Mouse (Mus musculus): ENCODE measurements around the gene Arih2. TPM values are rescaled to one million over a fixed set of nuclear protein-coding genes. Genes with fewer than 3 reads are reported as not detected.
A peak's percentile ranks its signal among the peaks of the same experiment; 100 is the strongest.

The Arih2 gene
- polyA plus RNA-seq, 1 experiment from 2014 or later, result 36.6 TPM

DNA sequence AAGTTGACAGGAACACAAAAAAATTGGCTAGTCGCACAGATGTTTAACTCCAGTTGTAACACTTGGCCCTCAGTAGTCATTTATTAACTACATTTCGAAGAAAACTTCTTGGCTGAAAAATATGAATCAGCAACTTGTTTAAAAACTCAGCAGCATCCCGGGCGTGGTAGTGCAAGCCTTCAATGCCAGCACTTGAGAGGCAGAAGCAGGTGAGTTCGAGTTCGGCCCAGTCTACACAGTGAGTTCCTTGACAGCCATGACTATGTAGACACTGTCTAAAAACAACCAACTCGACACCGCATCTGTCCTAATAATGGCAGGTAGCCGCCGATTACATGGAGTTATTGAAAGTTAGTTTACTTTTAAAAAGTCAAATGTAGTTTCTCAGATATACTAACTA, 1.0 kb downstream of the Arih2 start:
- H3K27ac ChIP-seq (replicated peaks), result peak overlapping the region; percentile 95

DNA sequence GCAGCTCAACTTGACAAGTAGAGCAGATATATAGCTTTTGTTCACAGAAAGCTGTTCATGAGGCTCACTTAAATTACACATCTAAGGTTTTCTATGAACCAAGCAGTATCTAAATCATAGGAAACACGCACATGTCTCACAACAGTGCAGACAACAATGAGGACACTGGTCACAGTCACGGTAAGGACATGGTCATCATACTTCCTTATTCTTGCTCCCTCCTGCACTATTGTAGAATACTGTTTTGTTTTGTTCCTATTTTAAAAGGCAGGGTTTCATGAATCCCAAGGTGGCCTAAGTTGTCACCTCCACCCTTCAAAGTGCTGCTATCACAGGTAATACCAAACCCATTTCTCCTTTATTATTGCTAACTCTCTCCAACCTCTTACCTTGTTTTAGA, 9.4 kb downstream of the Arih2 start:
- Histone ChIP-seq H3K27me3 (replicated peaks) (no peaks in the 10 kb centered on the region), H3K9ac (no peak overlapping the region), H3K9me3 (no peaks in the 10 kb centered on the region), H3K4me3 (no peak overlapping the region), H3K36me3 (peaks cover 72% of the 10 kb centered on the region), H3K27ac (replicated peaks) (no peak overlapping the region), H3K4me2 (no peak overlapping the region), H3K4me1 (no peaks in the 10 kb centered on the region)
- WGBS, result 93% methylated on average over 2 of the region's 2 CpGs
- ATAC-seq (ENCODE audit: extremely low read depth, insufficient number of reproducible peaks, low FRiP score, low TSS enrichment), result no peak

More for the DNA sequence above, 1.0 kb downstream of the Arih2 start:
- H3K36me3 ChIP-seq, result peaks cover 14% of the 10 kb centered on the region
- peak overlapping the region; percentile 89 for H3K4me2 ChIP-seq
- no peaks in the 10 kb centered on the region for H3K27me3 ChIP-seq (replicated peaks)
- peak overlapping the region; percentile 100 for H3K4me3 ChIP-seq
- 33% methylated on average over 10 of the region's 10 CpGs for WGBS
- peaks cover 26% of the 10 kb centered on the region for H3K4me1 ChIP-seq
- H3K9me3 ChIP-seq, result no peaks in the 10 kb centered on the region
- ATAC-seq (ENCODE audit: extremely low read depth, insufficient number of reproducible peaks, low FRiP score, low TSS enrichment), result no peak
- H3K9ac ChIP-seq, result peak overlapping the region; percentile 96

DNA sequence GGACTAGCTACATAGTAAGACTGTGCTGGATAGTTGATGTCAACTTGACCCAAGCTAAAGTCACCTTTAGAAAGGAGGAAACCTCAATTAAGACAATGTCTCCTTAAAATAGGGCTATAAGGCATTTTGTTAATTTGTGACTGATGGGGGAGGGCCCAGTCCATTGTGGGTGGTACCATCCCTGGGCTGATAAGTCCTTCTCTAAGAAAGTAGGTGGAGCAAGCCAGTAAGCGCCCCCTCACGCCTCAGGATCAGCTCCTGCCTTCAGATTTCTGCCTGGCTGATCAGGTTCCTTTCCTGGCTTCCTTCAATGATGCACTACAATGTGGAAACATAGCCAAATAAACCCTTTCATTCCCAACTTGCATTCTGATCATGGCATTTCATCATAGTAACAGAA, 13.8 kb downstream of the Arih2 start:
- ATAC-seq (ENCODE audit: extremely low read depth, insufficient number of reproducible peaks, low FRiP score, low TSS enrichment), result no peak
- Histone ChIP-seq H3K27ac (replicated peaks) (no peak overlapping the region), H3K9ac (no peak overlapping the region), H3K36me3 (peaks cover 61% of the 10 kb centered on the region), H3K4me3 (no peak overlapping the region), H3K4me1 (peaks cover 24% of the 10 kb centered on the region), H3K27me3 (replicated peaks) (no peaks in the 10 kb centered on the region), H3K9me3 (no peaks in the 10 kb centered on the region), H3K4me2 (no peak overlapping the region)
- WGBS, result 72% methylated on average over 2 of the region's 2 CpGs

DNA sequence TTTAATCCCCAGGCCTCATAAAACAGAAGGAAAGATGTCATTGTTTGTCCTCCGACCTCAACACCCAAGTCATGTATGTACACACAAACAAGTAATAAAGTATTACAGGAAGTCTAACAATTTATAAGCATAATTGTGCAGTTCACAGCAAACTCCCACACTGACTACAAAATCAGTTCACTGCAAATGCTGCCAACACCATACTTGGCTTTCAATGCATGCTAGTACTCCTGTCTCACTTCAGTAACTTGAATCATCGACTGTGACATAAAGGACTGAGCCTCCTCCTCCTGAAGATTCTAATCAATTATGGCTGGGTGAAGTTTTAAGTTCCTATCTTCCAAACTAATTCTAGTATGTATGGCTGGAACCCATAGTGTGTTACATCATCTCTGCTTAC, 15.3 kb downstream of the Arih2 start:
- Histone ChIP-seq H3K4me1 (peaks cover 24% of the 10 kb centered on the region), H3K9ac (no peak overlapping the region), H3K4me3 (no peak overlapping the region), H3K36me3 (peaks cover 53% of the 10 kb centered on the region), H3K4me2 (no peak overlapping the region), H3K27ac (replicated peaks) (no peak overlapping the region), H3K9me3 (no peaks in the 10 kb centered on the region), H3K27me3 (replicated peaks) (no peaks in the 10 kb centered on the region)
- WGBS, result 78% methylated on average over 2 of the region's 2 CpGs
- ATAC-seq (ENCODE audit: extremely low read depth, insufficient number of reproducible peaks, low FRiP score, low TSS enrichment), result no peak

DNA sequence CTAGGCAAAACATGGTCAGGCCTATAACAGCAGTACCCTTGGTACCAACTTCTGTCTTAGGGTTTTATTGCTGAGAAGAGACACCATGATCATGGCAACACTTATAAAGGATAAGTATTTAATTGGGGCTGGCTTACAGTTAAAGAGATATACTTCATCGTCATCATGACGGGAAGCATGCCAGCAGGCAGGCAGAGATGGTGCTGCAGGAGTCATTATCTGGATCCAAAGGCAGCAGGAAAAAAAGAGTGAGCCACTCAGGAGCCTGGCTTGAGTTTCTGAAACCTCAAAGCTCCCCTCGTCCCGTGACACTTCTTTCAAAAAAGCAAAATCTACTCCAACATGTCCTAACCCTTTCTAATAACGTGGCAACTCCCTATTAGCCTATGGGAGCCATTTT, 16.8 kb downstream of the Arih2 start:
- H3K9ac ChIP-seq, result no peak overlapping the region
- 0 out of 2 replicates have a peak overlapping the region, but pooled peaks have one; percentile 12 for H3K27ac ChIP-seq (replicated peaks)
- ATAC-seq (ENCODE audit: extremely low read depth, insufficient number of reproducible peaks, low FRiP score, low TSS enrichment), result no peak
- H3K36me3 ChIP-seq, result peaks cover 57% of the 10 kb centered on the region
- H3K9me3 ChIP-seq, result no peaks in the 10 kb centered on the region
- no peaks in the 10 kb centered on the region for H3K27me3 ChIP-seq (replicated peaks)
- peaks cover 35% of the 10 kb centered on the region for H3K4me1 ChIP-seq
- H3K4me2 ChIP-seq, result no peak overlapping the region
- H3K4me3 ChIP-seq, result no peak overlapping the region
- WGBS, result 68% methylated on average over 5 of the region's 5 CpGs

DNA sequence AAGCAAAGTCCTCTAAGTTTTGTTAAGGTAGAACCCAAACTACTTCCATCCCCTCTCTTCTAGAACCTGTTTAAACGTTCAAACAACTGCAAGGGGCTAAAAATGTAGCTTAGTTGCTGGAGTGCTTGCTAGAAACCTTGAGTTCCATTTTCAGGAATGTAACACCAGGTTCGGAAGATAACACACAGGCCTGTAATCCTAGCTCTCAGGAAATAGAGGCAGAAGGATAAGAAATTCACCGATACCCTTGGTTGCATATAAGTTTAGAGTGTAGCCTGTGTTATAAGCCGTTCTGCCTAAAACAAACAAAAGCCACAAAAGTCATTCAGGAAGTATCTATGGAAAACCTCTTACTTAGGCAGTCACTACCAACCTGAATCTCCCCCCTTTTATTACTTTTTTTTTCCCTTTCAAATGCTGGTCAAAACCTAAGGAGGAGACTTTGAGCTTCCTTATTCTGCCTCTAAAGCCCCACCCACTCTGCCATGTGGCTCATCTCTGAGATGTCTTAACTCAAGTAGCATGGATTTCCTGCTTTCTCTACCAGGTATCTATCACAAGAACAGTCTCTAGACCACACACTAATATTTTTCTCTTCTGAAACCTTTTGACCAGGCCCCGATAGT, 17.4 kb downstream of the Arih2 start:
- WGBS, result 53% methylated on average over 5 of the region's 5 CpGs
- H3K27me3 ChIP-seq (replicated peaks), result no peaks in the 10 kb centered on the region
- no peak overlapping the region for H3K27ac ChIP-seq (replicated peaks)
- H3K4me3 ChIP-seq, result no peak overlapping the region
- peaks cover 55% of the 10 kb centered on the region for H3K36me3 ChIP-seq
- H3K4me1 ChIP-seq, result peaks cover 41% of the 10 kb centered on the region
- H3K4me2 ChIP-seq, result no peak overlapping the region
- no peaks in the 10 kb centered on the region for H3K9me3 ChIP-seq
- ATAC-seq (ENCODE audit: extremely low read depth, insufficient number of reproducible peaks, low FRiP score, low TSS enrichment), result no peak
- no peak overlapping the region for H3K9ac ChIP-seq

DNA sequence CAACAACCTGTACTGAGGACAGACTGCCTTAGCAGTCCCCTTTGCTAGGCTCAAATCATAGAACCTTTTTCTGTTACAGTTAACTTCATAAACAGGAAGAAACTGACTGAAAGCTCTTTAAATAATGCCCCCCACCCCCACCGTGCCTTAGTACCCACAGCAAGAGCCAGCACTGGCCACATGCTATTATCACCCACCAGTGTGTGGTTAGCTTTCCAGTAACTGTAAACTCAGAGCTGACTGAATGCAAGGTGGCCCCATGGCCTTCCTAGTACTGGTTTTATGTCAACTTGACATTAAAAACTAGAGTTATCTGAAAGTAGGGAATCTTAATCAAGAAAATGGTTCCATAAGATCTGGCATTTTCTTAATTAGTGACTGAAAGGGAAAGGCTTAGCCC, 18.5 kb downstream of the Arih2 start:
- H3K4me2 ChIP-seq, result no peak overlapping the region
- peaks cover 52% of the 10 kb centered on the region for H3K4me1 ChIP-seq
- no peak overlapping the region for H3K27ac ChIP-seq (replicated peaks)
- H3K27me3 ChIP-seq (replicated peaks), result no peaks in the 10 kb centered on the region
- no peak overlapping the region for H3K4me3 ChIP-seq
- H3K9ac ChIP-seq, result no peak overlapping the region
- ATAC-seq (ENCODE audit: extremely low read depth, insufficient number of reproducible peaks, low FRiP score, low TSS enrichment), result no peak
- WGBS, result 84% methylated on average over 1 of the region's 1 CpGs
- no peaks in the 10 kb centered on the region for H3K9me3 ChIP-seq
- H3K36me3 ChIP-seq, result peaks cover 54% of the 10 kb centered on the region

DNA sequence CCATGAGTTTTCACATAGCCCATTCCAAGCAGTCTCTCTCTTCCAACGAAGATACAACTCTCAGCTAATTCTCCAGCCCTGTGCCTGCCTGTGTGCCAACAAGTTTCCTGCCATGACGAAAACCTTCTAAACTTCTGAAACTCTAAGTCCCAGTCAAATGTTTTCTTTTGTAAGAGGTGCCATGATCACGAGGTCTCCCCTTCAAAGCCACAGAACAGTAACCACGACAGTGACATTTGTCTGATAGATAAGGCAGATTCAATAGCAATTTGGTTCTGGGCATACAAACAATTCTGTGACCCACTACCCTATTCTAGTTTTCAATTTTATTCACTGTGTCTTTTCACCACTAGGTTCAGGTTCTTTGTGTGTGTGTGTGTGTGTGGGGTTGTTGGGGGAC, 21.0 kb downstream of the Arih2 start:
- Histone ChIP-seq H3K4me2 (no peak overlapping the region), H3K4me1 (peaks cover 52% of the 10 kb centered on the region), H3K36me3 (peaks cover 52% of the 10 kb centered on the region), H3K27ac (replicated peaks) (peak overlapping the region; percentile 39; the same call in 1 of the 2 replicates), H3K27me3 (replicated peaks) (no peaks in the 10 kb centered on the region), H3K9me3 (no peaks in the 10 kb centered on the region), H3K9ac (no peak overlapping the region), H3K4me3 (no peak overlapping the region)
- 66% methylated on average over 4 of the region's 4 CpGs for WGBS
- no peak for ATAC-seq (ENCODE audit: extremely low read depth, insufficient number of reproducible peaks, low FRiP score, low TSS enrichment)

DNA sequence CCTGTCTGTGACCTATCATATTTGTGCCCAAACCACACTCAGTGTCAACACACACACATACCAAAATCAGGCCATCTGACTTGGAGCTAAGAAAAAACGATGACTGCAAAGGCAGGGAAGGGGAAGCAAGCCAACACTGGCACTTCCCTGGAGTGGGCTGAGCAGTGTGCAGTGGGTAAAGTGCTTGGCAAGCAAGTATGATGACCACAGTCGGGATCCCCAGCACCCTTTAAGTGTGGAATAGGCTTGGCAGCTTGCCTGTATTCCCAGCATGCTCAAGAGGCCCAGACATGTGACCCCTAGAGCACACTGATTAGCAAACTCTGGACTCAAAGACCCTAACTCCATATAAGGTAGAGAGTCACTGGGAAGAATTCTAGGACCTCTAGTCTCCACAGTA, 22.7 kb downstream of the Arih2 start:
- Histone ChIP-seq H3K36me3 (peaks cover 46% of the 10 kb centered on the region), H3K4me3 (no peak overlapping the region), H3K9ac (no peak overlapping the region), H3K27me3 (replicated peaks) (no peaks in the 10 kb centered on the region), H3K9me3 (no peaks in the 10 kb centered on the region), H3K27ac (replicated peaks) (peak overlapping the region; percentile 92), H3K4me2 (0 out of 2 replicates have a peak overlapping the region, but pooled peaks have one; percentile 20), H3K4me1 (peaks cover 36% of the 10 kb centered on the region)
- ATAC-seq (ENCODE audit: extremely low read depth, insufficient number of reproducible peaks, low FRiP score, low TSS enrichment), result peak; percentile 82; the same call in 1 of the 2 replicates
- WGBS, result 23% methylated on average over 2 of the region's 2 CpGs

DNA sequence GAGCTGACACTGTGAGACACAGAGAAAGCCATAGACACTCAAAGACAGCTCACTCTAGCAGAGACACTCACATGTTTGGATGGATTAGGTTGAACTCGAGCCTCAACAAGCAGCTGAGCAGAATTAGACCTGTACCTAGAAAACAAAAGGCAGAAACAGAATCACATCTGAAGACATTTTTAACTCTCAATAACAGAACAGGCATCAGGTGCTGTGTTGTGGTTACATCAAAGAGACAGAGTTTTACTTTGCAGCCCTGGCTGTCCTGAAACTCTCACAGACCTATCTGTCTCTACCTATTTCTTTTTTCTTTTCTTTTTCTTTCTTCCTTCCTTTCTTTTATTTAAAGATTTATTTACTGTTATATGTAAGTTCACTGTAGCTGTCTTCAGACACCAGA, 31.9 kb downstream of the Arih2 start:
- Histone ChIP-seq H3K4me2 (no peak overlapping the region), H3K4me3 (no peak overlapping the region), H3K9ac (no peak overlapping the region), H3K4me1 (no peaks in the 10 kb centered on the region), H3K27me3 (replicated peaks) (no peaks in the 10 kb centered on the region), H3K9me3 (no peaks in the 10 kb centered on the region), H3K27ac (replicated peaks) (no peak overlapping the region), H3K36me3 (peaks cover 87% of the 10 kb centered on the region)
- 70% methylated on average over 1 of the region's 1 CpGs for WGBS
- no peak for ATAC-seq (ENCODE audit: extremely low read depth, insufficient number of reproducible peaks, low FRiP score, low TSS enrichment)

DNA sequence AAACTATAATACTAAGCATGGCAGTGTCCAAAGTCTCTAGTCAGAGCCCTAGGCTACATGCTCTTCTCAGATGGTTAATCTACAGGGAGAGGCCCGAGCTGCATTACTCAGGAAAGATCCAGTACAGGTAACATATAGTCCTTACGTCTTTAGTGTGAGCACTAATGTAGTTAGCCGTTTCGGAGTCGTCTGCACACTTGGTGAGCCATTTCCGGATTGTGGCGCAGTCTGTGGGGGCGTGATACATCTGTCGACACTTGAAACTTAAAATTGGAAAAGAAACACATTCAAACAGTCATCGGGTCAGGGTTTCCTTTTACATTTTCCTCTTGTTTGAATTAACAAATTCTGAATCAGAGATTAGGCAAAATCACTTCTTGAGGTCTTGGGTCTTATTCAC, 37.7 kb downstream of the Arih2 start:
- Histone ChIP-seq H3K4me1 (peaks cover 8% of the 10 kb centered on the region; the same call in 1 of the 2 replicates), H3K4me3 (no peak overlapping the region), H3K9me3 (no peaks in the 10 kb centered on the region), H3K9ac (no peak overlapping the region), H3K27ac (replicated peaks) (no peak overlapping the region), H3K36me3 (peaks cover 98% of the 10 kb centered on the region), H3K4me2 (no peak overlapping the region), H3K27me3 (replicated peaks) (no peaks in the 10 kb centered on the region)
- WGBS, result 91% methylated on average over 10 of the region's 10 CpGs
- ATAC-seq (ENCODE audit: extremely low read depth, insufficient number of reproducible peaks, low FRiP score, low TSS enrichment), result no peak

DNA sequence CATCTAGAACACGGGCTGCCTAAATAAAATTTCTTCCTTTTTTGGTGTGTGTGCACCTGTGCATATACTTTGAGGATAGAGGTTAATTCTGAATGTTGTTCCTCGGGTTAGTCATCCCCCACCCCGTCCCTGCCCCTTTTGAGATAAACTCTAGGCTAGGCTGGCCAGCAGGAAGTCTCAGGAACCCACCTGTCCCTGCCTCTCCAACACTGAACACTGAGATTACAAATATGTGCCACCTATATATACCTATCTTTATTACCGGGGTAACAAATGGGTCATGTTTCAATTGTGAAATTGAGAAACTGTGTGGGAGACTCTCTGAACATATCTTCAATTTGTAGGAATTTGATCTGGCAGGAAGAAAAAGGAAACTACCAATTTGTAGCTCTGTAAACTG, 40.3 kb downstream of the Arih2 start:
- no peaks in the 10 kb centered on the region for H3K9me3 ChIP-seq
- H3K9ac ChIP-seq, result no peak overlapping the region
- no peak overlapping the region for H3K27ac ChIP-seq (replicated peaks)
- H3K36me3 ChIP-seq, result peaks cover 98% of the 10 kb centered on the region
- peaks cover 22% of the 10 kb centered on the region for H3K4me1 ChIP-seq
- no peak overlapping the region for H3K4me3 ChIP-seq
- WGBS, result 78% methylated on average over 4 of the region's 4 CpGs
- no peak for ATAC-seq (ENCODE audit: extremely low read depth, insufficient number of reproducible peaks, low FRiP score, low TSS enrichment)
- no peaks in the 10 kb centered on the region for H3K27me3 ChIP-seq (replicated peaks)
- H3K4me2 ChIP-seq, result no peak overlapping the region

Measured in heart, embryonic 13.5 days (tissue).